Mouse (Mus musculus) kidney, postnatal 10 days (tissue): Measurements from ENCODE around the gene Slc44a5.
"Not testable (repeated sequence)": the region's sequence is repeated elsewhere in the genome, so short reads cannot be mapped to it uniquely, and the experiment has no call there.

Experiments used
- DNase-seq: peaks from one replicate; pipeline ENCODE4 v3.0.0; 2021; ENCODE audit warnings: mixed read lengths

Gene Slc44a5

DNA sequence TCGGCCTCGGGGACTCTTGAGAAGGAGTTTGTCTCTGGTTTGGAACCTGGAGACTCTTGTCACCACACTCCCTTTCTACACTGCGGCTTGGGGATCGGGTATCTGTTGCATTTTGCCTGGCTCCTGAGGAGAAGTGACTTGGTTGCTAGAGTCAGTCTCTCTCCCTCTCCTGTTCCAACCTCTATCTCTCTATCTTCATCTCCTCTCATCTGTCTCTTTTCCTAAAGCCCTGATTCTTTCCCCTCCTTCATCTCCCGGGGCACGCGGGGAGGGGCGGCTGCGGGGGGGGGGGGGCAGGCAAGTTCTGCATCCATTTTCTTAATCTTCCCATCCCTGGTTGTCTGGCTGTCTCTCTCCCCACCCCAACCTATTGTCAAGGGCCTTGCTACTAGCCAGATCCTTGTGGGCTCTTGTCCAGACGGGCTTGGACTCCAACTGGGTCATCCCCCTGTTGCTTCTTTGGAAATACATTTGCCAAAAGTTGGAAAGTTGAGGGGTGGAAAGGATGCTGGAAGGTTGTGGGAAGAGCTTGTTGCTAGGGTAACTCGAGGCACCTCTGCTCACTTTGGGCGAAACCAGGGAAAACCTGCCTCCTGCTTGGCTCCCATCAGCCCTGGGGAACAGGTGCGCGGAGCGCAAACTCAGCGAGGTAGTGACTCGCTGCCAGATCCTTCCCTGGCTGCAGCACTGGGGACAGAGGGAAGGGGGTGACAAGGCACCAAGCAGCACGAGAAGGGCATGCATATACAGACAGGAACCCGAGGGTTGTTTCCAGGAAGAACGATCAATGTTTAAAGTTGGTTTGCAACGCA, 919 bp downstream of the Slc44a5 start:
- DNase-seq: no peak

DNA sequence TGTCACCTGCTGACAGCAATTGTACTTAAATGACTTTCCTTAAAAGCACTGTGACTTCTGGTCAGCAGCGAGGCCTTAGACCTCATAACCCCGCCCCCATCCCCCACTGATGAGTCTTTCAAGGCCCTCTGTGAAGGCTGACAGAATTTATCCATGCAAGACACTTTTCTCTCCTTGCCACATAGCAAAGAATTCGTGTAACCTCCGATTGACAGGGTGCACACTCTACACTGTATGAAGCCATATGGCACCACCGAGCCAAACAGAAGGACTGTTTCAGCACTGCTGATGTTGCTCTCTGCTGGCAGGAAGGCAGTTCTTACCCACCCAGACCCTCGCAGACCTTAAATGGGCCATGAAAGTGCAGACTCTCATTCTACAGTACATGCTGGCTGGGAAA, 1.8 kb downstream of the Slc44a5 start:
- DNase-seq: no peak

DNA sequence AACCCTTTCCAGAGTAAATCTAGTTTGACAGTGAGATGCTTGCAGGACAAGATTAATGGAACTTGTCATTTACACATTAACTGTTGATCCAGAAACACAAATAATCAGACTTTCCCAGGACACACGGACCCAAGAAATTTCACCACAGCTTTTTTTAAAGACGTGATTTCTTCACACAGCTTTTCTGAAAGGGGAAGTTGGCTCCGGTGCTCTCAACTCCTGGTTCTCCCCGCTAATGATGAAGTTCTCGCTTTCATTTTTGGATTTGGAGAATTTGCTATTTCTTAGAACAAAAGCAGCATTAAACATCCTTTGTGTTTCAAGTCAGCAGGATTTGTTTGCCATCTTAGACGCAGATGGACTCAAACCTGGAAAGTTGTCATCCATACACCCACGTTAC, 2.6 kb downstream of the Slc44a5 start:
- no peak for DNase-seq

DNA sequence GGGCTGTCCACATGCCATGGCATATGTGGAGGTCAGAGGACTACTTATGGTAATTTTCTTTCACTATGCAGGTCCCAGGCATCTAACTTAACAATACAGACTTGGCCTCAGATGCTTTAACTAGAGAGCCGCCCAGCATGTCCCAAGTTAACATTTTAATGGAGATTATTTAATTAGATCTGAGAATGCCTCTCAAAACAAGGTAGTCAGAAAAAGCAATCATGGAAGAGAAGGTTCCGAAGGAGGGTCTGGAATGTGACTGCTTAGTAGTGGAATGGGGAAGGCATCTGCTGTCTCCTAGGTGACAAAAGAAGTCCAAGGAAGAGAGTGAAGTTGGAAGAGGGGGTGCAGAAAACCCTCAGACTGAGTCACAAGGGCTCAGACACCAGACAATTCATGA, 7.4 kb downstream of the Slc44a5 start:
- DNase-seq: no peak

GRCm38 (mm10) chr3:153984428-153985340, 11.4 kb downstream of the Slc44a5 start:
- peak; percentile 47 for DNase-seq

GRCm38 (mm10) chr3:153999797-154000528, 26.7 kb downstream of the Slc44a5 start:
- no peak for DNase-seq

DNA sequence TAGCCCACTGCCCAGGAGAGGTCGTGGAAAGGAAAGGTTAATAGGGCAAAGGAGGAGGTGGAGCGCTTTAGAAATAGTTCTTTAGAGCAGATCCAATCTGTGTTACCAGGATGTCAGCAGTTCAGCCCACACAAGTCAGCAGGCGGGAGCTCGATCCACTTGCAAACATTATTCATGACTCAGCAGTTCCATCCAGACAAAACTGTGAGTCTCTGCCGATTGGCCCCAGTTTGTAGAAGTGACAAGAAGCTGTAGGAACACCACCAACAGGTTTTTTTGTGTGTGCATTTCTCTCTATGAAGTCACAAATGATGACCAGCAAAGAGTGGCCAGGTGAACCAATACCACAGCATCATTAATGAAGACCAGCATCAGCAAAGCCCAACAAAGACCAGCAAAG, 28.1 kb downstream of the Slc44a5 start:
- no peak for DNase-seq

GRCm38 (mm10) chr3:154046876-154047275, 73.6 kb downstream of the Slc44a5 start:
- DNase-seq: no peak

- no peak for DNase-seq
Measured at GRCm38 (mm10) chr3:154053331-154053730, 80.1 kb downstream of the Slc44a5 start.

GRCm38 (mm10) chr3:154057464-154057863, 84.2 kb downstream of the Slc44a5 start:
- no peak for DNase-seq

- no peak for DNase-seq
Measured at GRCm38 (mm10) chr3:154058200-154058599, 85.0 kb downstream of the Slc44a5 start.

GRCm38 (mm10) chr3:154071989-154072388, 98.8 kb downstream of the Slc44a5 start:
- not testable (repeated sequence) for DNase-seq

DNA sequence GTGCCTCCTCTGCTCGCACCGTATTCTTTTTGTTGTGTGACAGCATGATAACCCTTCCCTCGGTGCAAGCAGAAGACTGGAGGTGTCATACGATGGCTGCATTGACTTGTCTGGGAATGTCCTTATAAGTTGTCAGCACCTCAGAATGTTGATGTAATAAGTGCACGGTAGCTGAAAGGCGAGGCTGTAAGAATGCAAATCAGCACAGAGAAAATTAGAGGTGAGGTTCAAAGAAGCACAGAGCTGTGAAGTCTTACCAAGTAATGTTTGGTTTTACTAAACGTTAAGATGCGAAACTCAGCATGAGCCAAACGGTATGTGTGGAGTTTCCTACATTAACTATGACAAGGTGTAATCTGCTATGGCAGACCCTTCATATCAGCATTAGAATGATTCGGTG, 102.5 kb downstream of the Slc44a5 start:
- no peak for DNase-seq

- no peak for DNase-seq
Measured at GRCm38 (mm10) chr3:154081687-154082086, 108.5 kb downstream of the Slc44a5 start.

DNA sequence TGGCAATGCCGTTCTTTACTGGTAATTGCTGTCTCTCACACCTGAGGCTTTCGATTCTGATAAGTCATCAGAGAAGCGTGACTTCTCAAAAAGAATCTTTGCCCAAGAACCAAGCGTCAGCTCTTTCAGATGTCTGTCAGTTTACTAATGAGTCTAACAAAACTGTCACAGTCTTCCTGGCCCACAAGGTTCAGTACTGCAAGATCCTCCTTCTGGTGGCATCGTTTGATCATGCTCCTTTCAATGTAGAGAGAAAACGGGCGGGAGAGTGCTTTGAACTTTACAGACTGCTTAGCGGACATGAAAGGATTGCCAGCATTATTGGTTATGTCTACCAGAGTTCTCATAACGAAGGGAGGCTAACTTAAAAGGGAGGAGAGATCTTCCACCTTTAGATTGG, 109.0 kb downstream of the Slc44a5 start:
- no peak for DNase-seq

- DNase-seq: no peak
Measured at GRCm38 (mm10) chr3:154082961-154083360, 109.7 kb downstream of the Slc44a5 start.

- DNase-seq: no peak
Measured at GRCm38 (mm10) chr3:154089996-154090395, 116.8 kb downstream of the Slc44a5 start.

GRCm38 (mm10) chr3:154091468-154092338, 118.5 kb downstream of the Slc44a5 start:
- DNase-seq: no peak

DNA sequence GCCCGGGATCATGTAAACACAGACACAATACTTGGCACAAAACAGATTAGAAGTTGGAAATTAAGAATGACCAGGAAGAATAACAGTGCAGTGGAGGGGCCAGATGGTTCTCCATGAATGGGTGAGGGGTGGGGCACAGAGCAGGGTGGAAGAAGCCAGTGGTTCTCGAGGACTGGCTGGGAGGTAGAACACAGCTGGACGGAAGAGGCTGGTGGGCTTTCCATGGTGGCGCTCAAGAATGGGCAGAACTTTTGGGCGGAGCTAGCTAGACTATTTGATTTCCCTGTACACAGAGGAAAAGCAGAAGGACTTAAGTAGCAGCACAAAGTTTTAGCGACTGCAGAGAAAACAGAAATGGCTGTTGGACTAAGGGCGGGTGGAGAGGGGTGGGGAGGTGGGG, 119.2 kb downstream of the Slc44a5 start:
- no peak for DNase-seq

DNA sequence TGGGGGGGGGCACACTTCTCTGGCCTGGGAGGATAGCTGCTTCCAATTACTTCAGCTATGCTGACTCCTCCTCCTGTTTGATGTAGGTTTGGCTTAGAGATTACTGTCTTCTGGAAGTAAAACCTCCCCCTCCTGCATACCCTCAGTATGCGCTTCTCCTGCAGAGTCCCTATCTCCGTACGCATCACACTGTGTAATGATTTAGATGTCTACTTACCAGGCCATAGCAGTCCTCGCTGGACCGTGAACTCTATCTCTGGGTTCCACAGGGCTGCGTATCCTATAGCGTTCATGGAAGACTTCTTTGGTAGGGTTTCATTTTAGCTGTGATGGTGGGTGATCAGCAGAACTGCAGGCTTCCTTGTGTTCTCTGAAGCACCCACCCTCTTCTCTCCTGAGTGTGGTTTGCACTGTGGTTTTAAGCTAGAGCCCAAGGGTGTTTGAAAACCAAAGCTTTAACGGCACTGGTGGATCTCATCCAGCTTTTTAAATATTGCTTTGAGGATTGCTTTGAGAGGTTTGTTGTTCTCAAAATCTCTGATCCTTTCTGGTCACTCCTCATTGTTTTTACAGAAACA, 120.6 kb downstream of the Slc44a5 start:
- DNase-seq: no peak

- DNase-seq: no peak
Measured at GRCm38 (mm10) chr3:154101671-154102070, 128.4 kb downstream of the Slc44a5 start.

GRCm38 (mm10) chr3:154110528-154110927, 137.3 kb downstream of the Slc44a5 start:
- no peak for DNase-seq
